Mouse (Mus musculus) MN1 (cell line): ENCODE measurements at regions not wholly inside any gene's neighbourhood (a gene's known extent, or its start where the extent isn't known, plus 50 kb on each side); places are given as distances from the start of the nearest gene placed in this dataset.
A peak's percentile ranks its signal among the peaks of the same experiment; 100 is the strongest.

Source experiments
- DNase-seq: peaks from one replicate; pipeline ENCODE4 v3.0.0-alpha.2; 2016; ENCODE audit warnings: low spot score

DNA sequence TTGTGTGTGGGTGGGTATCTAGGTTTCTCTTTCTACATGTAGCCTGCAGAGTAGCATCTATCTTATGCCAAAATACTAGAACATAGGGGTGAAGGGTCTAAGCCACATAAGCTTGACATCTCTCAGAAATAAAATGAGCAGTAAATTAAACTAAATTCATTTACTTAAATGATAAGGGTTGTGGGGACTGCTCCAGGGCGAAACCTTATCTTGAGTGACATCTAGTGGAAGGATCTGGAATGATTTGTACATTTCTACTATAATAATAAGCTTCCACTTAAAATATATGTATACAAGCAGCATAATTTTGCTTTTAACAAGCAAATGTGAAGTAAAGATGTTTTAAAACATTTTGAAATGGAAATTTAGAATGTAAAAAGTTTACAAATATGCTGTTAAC, 271.4 kb downstream of the Vgll3 start:
- no peak for DNase-seq

GRCm38 (mm10) chr16:66092766-66093165, 277.7 kb downstream of the Vgll3 start:
- DNase-seq: no peak

DNA sequence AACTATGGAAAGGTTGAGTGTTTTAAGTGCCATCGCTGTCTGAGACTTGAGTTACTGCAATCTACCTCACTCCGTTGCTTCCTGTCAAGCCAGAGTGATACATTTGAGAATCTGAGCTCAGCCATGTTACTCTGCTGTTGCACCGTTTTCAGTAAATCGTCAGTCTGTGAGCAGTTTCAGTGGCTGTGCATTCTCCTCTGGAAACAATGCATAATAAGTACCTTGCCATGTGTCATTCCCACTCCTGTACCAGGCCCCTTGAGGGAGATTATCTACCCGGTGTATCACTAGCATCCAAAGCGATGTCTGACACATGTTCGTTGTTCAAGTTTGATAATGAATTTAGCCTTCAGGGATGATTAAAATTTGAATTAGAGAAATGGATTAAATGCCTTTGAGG, 280.6 kb downstream of the Vgll3 start:
- DNase-seq: no peak

DNA sequence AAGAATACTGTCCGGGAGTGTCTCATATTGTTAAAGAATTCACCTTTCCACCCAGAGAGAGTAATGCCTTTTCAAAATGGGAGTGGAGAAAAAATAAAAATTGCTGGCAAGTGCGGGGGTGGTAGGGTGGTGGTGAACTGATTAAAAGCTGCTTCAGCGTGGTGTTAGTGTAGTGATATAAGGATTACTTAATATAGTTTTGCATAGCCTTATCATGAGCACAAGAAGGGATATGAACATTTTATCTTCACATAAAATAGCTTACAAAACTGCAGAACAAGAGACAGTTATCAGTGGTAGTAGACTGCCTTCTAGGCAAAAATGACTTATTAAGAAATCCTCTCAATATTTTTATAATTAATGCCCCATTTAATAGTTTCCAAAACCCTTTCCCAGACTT, 302.9 kb downstream of the Vgll3 start:
- no peak for DNase-seq

- DNase-seq: no peak
Observed at GRCm38 (mm10) chr16:66137755-66138154, 322.7 kb downstream of the Vgll3 start.

GRCm38 (mm10) chr16:66144765-66145164, 329.7 kb downstream of the Vgll3 start:
- no peak for DNase-seq

- no peak for DNase-seq
Observed at GRCm38 (mm10) chr16:66145280-66145679, 330.2 kb downstream of the Vgll3 start.

DNA sequence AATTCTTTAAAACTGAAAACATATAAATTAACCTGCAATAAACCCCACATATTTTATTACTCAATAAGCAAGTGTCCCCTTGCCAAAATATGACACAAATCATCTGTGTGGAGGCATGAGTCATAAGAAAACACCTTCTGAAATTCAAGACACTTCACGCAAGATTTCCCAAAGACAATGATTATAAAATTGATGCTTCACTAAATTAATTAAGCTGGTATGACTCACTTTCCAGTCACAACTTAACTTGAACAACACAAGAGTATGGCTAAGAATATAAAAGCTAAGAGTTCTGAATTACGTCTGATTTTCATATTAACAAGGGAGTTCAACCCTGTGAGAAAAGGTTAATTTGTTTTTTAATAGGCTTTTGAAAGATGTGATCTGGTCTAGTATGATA, 353.2 kb downstream of the Vgll3 start:
- no peak for DNase-seq

DNA sequence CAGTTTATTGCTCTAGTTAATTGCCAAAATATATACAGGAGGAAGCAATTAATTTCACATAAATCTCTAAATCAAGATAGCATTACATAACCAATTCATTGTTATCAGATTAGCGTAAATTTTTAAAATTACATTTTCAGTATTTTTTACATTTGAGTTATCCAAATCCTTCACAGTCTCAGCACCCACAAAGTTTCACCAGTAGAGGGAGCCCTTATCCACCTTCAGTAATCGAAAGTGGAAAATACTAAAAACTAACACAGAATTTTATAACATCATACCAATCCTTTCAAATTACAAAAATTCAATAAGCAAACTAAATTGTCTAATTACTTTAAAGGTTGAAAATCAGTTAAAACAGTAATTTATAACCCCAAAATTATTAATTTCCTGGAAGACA, 375.7 kb downstream of the Vgll3 start:
- peak; percentile 11 for DNase-seq

DNA sequence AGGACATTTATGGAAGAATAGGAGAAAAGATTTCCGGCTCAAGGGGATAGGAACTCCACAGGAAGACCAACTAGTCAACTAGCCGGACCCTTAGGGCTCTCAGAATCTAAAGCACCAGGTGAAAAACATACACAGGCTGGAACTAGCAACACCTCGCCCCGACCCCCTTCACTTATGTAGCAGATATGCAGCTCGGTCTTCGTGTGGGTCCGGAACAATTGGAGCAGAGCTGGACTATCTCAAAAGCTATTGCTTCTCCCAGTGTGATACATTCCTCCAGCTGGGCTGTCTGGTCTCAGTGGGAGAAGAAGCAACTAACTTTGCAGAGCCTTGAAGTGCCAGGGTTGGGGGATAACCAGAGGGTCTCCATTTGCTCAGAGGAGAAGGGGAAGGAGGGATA, 386.3 kb downstream of the Vgll3 start:
- DNase-seq: no peak
